Mouse (Mus musculus): ENCODE measurements around the gene Col4a2.

Col4a2 gene

DNA sequence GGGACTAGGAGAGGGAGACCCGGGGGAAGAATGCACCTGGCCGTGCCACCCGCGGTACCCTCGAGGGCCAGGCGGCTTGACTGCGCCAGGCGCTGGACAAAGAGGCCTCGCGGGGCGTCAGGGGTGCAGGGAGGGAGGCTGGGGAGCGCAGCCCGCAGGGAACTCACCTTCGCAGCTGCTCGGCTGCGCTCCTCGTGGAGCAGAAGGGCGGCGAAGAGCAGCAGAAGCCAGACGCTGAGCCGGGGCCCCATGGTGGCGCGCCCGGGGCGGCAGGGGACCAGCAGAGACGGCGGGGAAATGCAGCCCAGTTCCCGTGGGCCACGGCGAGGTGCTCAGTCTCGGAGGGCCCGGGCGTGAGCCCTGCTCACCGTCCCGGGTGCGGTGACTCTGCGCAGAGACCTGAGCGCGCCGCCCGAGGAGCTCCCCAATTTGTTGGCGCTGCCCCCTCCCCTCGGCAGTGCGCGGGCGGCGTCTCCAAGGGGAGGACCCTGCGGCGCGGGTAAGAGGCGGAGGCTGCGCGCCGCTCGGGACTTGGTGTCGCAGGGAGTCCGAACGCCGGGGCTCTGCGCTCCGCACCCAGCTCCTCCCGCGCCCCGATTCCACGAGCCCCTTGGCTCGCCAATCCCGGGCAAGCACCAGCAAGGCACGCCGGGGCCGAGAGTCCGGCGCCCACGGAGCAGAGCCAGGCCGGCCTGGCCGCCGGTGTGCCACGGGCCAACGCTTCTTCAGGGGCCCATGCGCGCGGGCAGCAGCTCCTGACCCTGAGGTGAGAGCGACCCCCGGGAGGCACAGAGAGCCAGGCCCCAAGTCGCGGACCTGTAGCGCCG, at the start of gene Col4a2, which contains the start of gene Col4a1:
Col4a2 (plus strand) TSS at position 457 of the 827 bp plus-strand sequence.
Col4a1 (minus strand) TSS at position 478 of the 827 bp plus-strand sequence.
- DNase-seq: no peak

DNA sequence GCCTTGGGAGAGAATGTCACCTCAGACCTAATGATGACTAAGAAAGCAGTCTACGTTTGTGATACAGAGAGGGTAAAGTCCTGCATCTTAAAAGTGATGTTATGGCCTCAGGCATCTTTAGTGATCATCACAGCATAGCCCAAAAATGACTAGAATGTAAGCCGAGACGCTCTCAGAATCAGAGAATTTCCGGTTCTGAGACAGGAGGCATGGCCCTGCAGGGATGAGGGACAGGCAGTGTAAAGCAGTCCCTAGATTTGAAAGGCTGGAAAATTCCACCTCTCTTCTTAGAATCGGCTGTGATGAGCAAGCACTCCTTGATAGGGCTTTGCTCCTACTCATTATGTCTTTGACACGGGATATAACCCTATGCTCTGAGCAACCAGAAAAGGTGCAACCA, 48.8 kb upstream of the Col4a2 start:
- DNase-seq: no peak

DNA sequence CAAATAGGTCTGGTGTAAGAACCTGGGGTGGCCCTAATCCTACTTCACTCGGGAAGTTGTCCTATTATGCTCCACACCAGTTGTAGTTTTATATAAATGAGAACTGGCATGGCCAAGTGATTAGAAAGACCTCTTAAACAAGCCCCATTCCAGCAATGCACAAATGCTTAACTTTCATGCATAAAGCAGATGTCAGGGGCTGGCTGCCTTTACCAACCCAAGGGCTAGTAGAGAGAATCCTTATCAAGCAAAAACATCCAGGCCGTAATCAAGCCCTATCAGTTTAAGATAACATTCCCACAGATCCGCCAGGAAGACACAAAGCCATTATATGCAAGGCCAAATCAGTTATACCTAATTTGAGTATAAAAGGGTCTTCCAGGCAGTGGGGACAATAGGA, 46.6 kb upstream of the Col4a2 start:
- no peak for DNase-seq

DNA sequence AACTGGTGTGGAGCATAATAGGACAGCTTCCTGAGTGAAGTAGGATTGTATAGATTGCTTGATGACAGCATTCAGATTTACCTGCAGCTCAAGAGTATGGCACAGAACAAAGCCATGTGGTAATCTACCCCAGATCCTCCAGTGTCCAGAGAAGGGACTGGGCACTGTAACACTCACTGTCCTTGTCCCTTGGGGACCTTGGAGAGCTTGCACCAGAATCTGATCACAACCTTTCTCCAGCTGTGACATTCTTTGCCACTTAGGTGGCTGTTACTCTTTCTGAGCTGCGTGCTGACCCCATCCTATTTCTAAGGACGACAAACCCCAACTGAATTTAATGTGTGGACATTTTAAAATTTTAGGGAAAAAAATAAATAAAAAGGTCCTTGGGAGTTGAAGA, 46.1 kb upstream of the Col4a2 start:
- no peak for DNase-seq

DNA sequence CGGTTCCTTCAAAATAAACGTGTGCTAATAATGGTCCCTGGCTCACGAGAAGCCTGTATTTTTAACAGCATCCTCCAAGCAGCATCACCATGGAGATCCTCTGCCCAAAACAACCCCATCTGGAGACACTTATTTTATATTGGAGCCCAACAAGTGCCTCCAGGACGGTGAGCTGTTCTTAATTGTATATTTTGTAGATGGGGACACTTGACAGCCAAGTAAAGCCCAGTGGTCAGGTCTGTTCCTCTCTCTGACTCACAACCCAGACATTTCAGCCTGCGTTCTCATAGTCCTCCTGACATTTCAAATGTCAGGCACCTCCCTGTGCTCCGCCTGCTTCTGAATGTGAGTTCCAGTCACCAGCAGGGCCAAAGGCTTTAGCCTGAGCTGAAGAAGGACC, 43.9 kb upstream of the Col4a2 start:
- no peak for DNase-seq

DNA sequence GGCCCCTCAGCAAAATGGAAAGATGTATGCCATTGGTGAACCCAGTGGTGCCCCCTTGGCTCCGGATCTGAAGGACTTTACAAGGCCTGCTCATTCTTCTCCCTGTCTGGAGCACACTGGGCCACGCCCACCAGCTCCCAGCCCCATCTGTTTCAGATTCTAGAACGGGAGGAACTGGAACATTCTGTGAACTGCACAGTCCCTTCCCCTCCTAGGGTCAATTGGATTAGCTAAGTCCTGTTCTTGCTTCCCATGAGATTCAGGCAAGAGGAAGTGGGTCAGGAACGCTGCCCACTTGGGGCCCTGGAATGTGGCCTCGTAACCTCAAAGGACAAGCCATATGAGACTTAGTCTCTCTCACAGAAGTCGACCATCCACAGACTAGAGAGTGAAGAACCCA, 41.8 kb upstream of the Col4a2 start:
- no peak for DNase-seq

DNA sequence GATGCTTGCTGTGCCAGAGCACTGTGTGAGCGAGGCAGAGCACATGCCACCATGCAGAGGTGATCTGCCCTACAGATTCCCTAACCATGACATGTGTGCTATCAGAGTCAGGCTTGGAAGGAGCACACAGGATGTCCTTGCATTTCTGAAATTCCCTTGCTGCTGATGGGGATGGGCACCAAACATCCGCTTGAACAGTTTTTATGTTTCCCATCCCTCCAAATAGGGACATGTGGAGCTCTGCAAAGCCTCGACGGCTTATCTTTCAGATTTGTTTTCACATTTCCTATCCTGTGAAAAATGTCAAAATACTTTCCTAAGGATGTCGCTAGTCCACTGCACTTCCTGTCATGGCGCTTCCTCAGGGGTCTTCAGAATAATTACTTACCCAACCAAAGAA, 40.4 kb upstream of the Col4a2 start:
- DNase-seq: no peak

DNA sequence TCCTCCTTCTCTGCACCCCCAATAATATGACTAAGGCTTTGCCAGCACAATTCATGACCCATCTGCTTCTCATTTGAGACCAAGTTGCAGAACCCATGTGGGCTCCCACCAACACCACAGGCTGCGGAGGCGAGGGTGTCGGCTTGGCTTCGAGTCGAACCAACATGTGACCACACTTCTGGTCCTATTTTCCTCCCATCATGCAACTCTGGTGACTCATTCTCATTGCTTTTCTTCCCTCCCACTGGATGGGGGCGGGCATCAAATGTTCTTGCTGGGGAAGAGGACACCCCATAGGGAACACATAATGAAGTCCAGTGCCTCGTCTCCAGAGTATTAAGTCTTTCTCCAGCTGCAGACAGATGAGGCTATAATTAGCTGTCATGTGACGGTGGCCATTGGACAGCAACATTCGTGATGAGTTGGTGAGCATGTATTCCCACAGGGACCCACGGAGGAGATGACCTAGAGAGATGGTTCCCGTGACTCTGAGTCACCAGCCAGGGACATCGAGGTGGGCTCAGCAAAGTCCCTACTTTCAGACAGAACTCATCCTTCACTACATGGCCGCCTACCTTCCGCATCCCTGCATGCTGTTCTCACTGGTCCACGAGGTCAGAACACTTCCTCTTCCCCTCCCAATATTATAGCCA, 39.0 kb upstream of the Col4a2 start:
- no peak for DNase-seq

DNA sequence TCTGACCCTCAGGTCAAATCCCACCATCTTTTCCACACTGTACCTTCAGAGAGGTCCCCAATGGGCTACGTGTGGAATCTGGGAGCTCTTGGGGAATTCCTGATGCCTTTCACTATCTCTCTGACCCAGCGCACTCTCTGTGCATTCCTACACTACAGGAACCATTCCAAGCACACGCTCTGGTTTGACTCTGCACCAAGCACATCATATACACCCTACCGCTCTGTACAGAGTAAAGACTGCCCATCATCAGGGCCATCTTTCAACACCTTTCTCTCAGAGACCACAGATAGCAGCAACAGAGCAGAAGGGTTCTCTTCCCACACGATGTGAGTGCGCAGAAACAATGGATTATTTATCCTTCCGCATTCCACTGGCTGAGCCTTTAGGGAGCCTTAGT, 38.2 kb upstream of the Col4a2 start:
- no peak for DNase-seq

DNA sequence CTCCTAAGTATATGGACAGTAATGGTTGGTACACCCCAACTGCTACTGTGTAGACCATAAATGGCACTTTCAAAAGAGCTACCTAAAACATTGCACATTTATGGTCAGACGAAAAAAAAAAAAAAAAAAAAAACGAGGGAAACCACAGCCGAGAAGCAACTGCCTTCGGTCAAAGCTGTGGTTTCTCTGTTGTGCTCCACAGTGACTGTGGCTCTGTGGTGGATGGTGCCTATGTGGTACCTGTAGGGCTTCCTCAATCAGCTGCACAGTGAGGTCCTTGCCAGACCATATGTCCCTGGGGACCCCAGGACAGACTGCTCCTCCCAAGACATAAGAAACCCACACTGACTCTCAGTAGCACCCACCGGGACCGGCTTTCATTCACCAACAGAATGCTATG, 36.3 kb upstream of the Col4a2 start:
- DNase-seq: no peak

DNA sequence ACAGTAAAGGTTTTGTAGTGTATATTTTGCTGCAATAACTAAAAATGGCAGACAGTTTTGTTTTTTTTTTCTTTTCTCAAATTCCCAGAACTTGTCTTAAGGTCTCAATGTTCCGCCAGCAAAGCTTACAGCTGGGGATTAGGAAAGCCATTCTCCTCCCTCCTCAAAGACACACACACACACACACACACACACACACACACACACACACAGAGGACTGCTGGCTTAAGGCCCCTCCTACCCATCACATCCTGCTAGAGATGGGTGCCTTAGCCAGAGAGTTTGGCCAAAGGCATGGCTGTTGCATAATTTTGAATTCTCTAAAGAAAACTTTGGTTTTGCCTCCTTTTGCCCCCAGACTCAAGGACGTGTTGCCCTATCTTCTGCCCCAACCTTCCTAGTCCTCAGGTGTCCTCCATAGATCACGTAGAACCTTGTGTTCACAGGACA, 35.0 kb upstream of the Col4a2 start:
- DNase-seq: no peak

DNA sequence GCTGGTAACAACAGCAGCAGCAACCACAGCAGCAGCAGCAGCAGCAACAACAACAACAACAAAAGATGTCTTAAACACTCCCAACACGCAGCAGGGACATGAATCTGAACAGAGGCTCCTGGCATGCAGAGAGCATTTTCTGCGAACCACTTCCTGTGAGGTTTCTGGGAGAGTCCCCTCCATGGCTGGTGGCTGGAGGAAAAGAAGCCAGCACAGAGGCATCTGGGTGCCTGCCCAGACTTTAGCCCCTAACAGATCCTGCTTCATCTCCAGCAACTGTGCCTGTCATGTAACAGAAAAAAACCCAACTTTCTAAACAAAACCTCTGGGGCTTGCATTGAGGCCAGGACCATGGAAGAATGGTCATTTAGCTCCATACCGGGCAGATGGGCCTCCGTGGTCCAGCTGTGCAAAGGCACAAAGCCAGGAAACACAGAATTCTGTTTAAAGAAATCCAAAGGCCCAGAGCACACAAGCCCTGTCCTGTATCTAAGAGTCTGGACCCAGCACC, 34.4 kb upstream of the Col4a2 start:
- peak; percentile 4 for DNase-seq

DNA sequence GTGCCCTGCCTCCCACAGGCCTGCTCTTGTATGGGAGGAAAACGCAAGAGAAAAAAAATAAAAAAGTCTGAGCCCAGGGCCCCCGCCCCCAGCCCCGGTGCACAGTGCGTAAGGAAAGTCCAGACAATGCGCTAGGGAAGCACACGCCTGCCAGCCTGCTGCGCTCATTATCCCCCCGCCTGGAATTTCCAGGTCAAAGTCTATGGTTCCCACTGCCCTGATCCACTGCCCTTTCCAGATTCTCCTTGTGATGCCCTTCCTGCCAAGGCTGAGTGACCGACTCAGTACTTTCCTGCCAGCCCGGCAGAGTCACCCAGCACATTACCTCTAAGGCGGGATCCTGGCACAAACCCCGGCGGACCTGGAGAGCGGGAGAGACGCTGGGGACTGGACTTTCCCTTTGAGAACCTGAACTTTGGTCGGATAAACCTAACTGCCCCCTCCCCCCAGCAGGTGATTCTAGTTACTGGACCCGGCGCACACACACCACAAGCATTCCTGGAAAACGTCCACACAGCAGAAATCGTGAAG, 33.2 kb upstream of the Col4a2 start:
- DNase-seq: no peak

DNA sequence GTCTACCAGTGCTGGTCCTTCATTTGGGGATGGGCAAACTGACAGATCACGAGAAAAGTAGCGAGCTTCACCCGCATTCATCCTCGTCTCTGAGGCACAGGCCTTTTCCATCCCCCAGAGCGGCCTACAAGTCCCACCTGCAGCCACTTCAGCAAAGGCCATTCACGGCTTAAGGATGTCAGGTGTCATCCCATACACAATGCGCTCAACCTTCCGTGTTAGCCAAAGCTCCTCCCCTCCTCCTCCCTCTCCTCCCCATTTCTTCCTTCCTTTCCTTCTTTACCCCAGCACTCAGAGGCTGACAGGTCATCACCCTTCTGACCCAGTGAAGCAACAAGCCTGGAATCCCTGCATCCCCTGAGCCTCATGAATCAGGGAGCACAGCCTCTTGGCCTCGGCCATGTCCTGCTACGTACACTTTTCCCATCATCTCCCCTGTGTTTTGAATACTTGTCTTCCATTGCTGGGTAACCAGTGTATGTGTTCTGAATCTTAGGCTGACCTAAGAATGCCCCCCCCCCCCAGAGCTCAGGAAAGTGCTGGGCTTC, 31.8 kb upstream of the Col4a2 start:
- no peak for DNase-seq

DNA sequence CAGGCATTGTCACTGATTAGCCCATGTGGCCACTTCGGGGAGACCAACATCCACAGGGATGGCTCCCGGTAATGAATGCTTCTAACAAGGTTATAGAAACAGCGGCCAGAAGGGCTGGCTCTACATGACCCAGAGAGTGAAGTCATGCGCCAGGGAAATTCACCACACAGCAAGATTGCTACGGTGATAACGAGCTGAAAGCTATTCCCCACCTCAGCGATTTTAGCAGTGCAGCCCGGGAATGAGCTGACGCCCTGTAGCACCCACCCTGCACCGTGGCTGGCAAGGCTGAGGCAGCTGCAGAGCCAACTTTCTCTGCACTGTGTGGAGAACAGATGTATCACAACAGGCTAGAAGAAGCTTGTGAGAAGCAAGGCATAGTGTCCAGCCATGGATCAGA, 30.5 kb upstream of the Col4a2 start:
- DNase-seq: no peak

DNA sequence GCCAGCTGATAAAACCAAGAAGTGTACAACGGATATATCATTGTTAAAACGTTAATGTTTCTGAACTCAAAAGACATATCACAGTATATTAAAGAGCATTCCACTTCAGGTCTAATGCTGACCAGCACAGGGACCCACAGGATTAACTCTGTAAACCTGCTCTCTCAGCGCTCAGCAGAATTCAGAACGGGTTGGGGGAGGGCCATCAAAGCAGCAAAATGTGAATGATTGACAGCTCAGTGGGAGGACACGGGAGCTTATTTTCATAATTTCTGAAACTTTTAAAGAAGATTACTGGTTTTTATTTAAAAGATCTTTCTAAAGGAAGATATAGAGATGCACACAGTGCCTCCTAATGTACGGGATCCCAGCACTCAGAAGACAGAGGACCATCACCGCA, 29.9 kb upstream of the Col4a2 start:
- DNase-seq: no peak

DNA sequence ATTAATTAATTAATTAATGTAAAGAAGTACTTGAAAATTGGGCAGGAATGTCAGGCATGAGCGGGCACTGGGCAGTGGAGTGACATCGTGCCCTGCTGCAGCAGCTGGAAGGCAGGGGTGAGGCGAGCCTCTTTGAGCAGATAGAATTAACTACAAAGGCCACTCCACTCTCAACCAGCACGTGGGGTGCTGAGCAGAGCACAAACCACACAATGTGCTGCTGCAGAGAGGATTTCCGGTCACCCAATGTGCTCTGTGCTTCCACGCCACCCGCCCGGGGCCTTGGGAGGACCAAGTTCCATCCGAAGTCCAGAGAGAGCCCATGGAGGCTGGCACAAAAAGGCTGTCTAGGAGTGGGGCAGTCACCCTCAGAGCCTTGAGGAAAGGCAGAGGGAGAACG, 29.4 kb upstream of the Col4a2 start:
- no peak for DNase-seq

DNA sequence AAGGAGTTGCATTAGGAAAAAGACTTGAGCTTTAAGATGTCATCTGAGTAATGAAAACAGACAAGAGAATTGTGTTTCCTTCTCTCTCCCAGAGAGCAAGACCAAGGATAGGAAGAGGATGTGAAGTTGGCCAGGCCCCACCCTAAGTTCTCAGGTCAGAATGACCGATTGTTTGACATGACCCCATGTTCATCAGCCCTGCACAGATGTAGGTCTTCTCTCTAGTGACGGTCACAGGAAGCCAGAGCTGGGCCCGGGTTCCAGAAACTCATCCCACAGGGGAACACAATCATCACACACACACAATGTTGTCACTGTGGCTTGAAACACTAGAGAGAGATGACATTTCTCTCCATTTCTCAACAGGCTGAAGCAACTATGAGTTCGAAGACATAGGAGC, 27.2 kb upstream of the Col4a2 start:
- no peak for DNase-seq

DNA sequence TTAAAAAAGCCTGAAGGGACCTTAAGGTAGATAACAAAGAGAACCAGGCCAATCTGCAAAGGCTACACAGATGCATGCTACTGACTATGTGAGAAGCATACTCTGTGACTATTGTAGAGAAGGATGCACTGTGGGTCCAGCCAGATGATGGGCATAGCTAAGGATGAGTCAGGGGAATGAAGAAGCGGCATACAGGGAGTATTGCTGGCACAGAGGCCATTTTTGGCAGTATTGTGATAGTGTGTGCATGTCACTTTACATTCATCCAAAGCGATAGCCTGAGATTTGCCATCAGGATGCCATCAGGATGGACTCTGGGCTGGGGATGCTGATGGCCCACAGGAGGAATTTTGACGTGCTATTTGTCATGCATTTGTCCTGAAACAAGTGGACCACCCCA, 25.5 kb upstream of the Col4a2 start:
- no peak for DNase-seq

DNA sequence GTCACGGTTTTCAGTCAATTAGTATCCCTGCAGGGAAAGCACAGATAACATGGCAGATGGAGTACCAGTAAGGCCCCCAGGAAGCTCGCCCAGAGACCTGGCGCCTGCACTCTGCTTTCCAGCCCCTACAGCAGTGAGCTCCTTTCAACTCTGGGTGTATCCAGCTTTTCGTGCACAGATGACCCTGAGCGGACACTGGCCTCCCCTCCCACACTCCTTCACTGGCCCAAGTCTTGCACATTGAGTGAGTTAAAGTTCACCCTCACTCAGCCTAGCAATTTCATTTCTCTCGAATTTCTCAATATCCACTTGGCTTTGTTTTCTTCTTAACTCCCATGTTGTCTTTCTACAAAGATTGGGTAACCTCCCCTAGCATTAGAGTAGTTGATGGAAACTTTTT, 24.3 kb upstream of the Col4a2 start:
- no peak for DNase-seq

DNA sequence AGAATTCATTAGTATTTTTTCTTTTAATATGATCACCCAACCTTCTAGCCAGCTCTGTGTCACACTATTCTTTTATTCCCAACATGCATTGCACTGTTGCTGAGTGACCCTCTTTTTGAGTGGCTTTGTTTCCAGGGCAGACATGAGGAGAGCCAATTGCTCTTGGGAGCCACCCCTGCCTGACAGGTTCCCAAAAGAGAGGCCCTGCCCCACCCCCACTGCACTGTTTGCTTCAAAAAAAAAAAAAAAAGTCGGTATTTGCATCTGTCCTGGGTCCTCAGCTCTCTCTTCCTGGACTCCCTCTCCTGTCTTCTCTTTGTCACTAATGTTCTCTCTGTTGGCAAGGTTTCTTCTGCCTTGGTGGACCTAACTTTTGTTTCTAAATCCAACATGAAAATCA, 22.1 kb upstream of the Col4a2 start:
- no peak for DNase-seq

DNA sequence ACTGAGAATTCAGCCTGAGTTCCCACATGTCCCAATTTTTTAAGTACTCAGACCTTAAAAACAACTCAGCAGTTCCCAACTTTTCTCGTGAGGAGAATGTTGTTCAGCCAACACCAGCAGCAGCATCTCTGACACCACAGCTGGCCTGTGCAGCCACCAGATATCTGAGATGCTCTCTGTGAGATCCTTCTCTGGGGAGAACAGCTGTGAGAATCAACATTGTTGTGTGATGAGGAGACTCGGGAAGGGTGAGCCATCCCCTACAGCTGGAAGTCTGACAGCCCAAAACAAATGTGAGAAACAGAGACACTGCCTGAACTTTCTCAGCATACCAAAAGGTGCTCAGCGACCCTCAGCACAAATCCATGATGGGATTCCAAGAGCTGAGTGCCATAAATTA, 20.0 kb upstream of the Col4a2 start:
- DNase-seq: no peak

DNA sequence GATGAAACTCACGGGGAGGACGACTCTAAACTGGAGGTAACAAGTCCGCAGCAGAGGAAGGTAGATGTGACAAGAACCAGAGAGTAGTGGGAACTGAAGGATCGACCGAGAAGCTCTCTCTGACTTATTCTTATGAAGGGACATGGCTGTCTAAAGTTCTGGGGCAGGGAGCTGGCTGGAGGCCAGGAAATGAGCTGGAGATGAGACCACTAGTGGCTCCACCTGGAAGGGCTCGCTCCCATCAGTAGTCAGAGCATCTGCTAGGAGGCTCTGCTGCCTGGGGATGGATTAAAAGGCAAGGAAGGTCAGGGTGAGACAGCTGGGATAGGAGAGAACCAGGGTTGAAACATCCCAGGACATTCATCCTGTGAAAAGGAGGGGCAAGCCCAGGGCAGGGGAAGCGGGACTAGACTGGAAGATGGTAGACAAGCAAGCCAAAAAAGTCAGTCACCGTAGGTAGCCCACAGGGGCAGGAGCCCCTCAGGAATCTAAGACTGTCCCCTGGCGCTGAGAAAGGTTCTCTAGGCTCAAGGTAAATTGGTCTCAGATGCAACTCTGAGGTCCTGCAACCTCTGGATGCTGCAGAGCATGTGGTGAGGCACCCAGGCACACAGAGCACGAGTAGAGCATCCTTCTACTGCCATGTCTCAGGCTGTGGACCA, 16.2 kb upstream of the Col4a2 start:
- no peak for DNase-seq

All from cerebellum, adult 9-11 months (tissue).